Mouse (Mus musculus) heart, postnatal 0 days (tissue): ENCODE data around the gene Cxcl16.

Experiments used
- CTCF ChIP-seq: IDR thresholded peaks from 2 replicates; pipeline ENCODE4 v1.5.1; 2016; ENCODE audit warnings: antibody characterized with exemption, control low read depth, low read depth
- EP300 ChIP-seq: IDR thresholded peaks from 2 replicates; pipeline ENCODE4 v1.6.1; 2016; ENCODE audit warnings: antibody characterized with exemption, low read depth

- no peak for TF ChIP-seq CTCF
- TF ChIP-seq EP300: no peak
Observed at GRCm38 (mm10) chr11:70440637-70441036, 19.1 kb downstream of the Cxcl16 start.
